ENCODE assay signal across 21 mouse cellular contexts in the genomic region with DNA sequence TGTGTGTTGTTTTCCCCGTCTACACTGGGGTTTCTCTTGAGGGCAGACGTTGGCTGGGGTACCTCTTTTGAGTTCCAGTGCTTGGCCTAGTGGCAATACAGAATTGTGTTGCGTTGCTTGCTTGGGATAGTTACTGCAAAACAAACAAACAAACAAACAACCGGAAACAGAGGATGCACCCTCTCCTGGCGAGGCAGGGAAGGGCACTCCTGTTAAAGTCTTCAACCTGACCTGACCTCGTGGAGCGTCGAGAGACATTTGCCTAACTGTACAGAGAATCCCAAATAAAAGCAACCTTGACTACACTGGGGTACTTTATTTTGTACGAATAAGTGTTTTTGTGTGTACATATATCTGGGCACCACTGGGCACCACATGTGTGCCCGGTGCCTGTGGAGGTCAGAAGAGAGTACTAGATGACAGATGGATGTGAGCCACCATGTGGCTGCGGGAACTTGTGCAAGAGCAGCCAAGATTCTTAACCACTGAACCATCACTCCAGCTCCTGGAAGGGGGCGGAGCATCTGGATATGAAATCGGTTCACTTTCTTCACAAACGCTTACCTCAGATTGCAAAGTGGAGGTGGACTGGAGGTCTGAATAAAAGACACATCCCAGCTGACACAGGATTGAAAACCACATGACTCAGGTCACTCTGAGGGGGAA. TPM values are rescaled to one million over a fixed set of nuclear protein-coding genes. Genes with fewer than 3 reads are reported as not detected.
DNase-seq lines count a peak whose midpoint lies in the region; ATAC-seq and TF ChIP-seq lines count a peak whose summit lies in the region.
"Had no signal": no experiment of that assay in that cellular context is flagged by ENCODE, and none has a peak within 500 bp of the region (broad histone marks: within the 10 kb centered on the region; RNA-seq: fewer than 3 reads in every experiment).

No protein-coding gene starts in this region.

- 80% methylated on average over 14 of the region's 14 CpGs for WGBS in kidney, adult 2 months
- WGBS in midbrain, embryonic 11.5 days, result 91% methylated on average over 14 of the region's 14 CpGs

- DNase-seq in kidney, adult 2 months, result peak; percentile 37
- DNase-seq in kidney, adult 11 months, result no peak
- DNase-seq in thymus, postnatal 4 days, result peak; percentile 15
- no peak for DNase-seq in thymus, postnatal 25 days
- peak; percentile 31 for DNase-seq in WW6 (ENCODE audit: low read depth, low spot score)
- no peak for DNase-seq in midbrain, embryonic 11.5 days (ENCODE audit: low spot score, missing footprints)
- no peak for DNase-seq in gastrocnemius, postnatal 14 days
- DNase-seq: adrenal gland, postnatal 14 days; cerebellum, adult 18-20 months; cerebellum, postnatal 25 days; heart, postnatal 4 days; midbrain, embryonic 14.5 days; right cerebral cortex, postnatal 14 days; spleen, adult 18-20 months; thymus, adult 2 months had no signal

- no peak overlapping the region for H3K4me3 ChIP-seq in kidney, adult 2 months (ENCODE audit: insufficient read depth, low read depth, low read length)
- H3K4me3 ChIP-seq in midbrain, embryonic 11.5 days (ENCODE audit: low read depth, low read length), result no peak overlapping the region
- H3K4me3 ChIP-seq: embryonic facial prominence, embryonic 15.5 days; neural tube, embryonic 13.5 days had no signal

- H3K9me3 ChIP-seq in midbrain, embryonic 11.5 days (ENCODE audit: control insufficient read depth, low read length), result no peaks in the 10 kb centered on the region
- H3K9me3 ChIP-seq: embryonic facial prominence, embryonic 15.5 days; neural tube, embryonic 13.5 days had no signal

- no peaks in the 10 kb centered on the region for H3K36me3 ChIP-seq in kidney, adult 2 months (ENCODE audit: control insufficient read depth, insufficient read depth, low read length)
- H3K36me3 ChIP-seq in midbrain, embryonic 11.5 days (ENCODE audit: control insufficient read depth, insufficient read depth, low read length), result no peaks in the 10 kb centered on the region
- H3K36me3 ChIP-seq: embryonic facial prominence, embryonic 15.5 days; neural tube, embryonic 13.5 days had no signal

- no peaks in the 10 kb centered on the region; the same call in 1 of the 2 replicates for H3K4me1 ChIP-seq in kidney, adult 2 months (ENCODE audit: control insufficient read depth, insufficient read depth, low read length)
- H3K4me1 ChIP-seq in midbrain, embryonic 11.5 days (ENCODE audit: control insufficient read depth, insufficient read depth, low read length), result no peaks in the 10 kb centered on the region

- H3K27me3 ChIP-seq in kidney, adult 2 months (replicated peaks; ENCODE audit: control insufficient read depth, insufficient read depth, low read length), result no peaks in the 10 kb centered on the region
- H3K27me3 ChIP-seq in midbrain, embryonic 11.5 days (ENCODE audit: control insufficient read depth, insufficient read depth, low read length), result no peaks in the 10 kb centered on the region
- H3K27me3 ChIP-seq: embryonic facial prominence, embryonic 15.5 days; neural tube, embryonic 13.5 days had no signal

- no peak overlapping the region for H3K27ac ChIP-seq in kidney, adult 2 months (ENCODE audit: insufficient read depth, low read depth, low read length)
- H3K27ac ChIP-seq in midbrain, embryonic 11.5 days (ENCODE audit: low read depth, low read length), result no peak overlapping the region
- H3K27ac ChIP-seq: embryonic facial prominence, embryonic 15.5 days; hindbrain, postnatal 0 days; liver, embryonic 14.5 days; neural tube, embryonic 13.5 days had no signal

- intact Hi-C loops in gastrocnemius, postnatal 14 days (cut with DNase I; ENCODE audit: low total_unique reads), result no loop called here

- TF ChIP-seq POLR2A in kidney, adult 2 months (IDR thresholded peaks at IDR 0.05; ENCODE audit: low read depth, low read length), result no peak

- H3K9ac ChIP-seq in midbrain, embryonic 11.5 days (ENCODE audit: low read length), result no peak overlapping the region
- H3K9ac ChIP-seq: embryonic facial prominence, embryonic 15.5 days; liver, embryonic 14.5 days; neural tube, embryonic 13.5 days had no signal

- TF ChIP-seq CTCF in kidney, adult 2 months (conservative IDR thresholded peaks at IDR 0.05; ENCODE audit: insufficient read depth, insufficient read length, low read depth, low read length), result no peak

- ATAC-seq in midbrain, embryonic 11.5 days (ENCODE audit: low FRiP score), result no peak
- ATAC-seq: forebrain, embryonic 16.5 days; hindbrain, postnatal 0 days; lung, postnatal 0 days had no signal

- H3K4me2 ChIP-seq in midbrain, embryonic 11.5 days, result no peak overlapping the region
- H3K4me2 ChIP-seq: embryonic facial prominence, embryonic 15.5 days; neural tube, embryonic 13.5 days had no signal

RNA-seq across cellular contexts. Expression of a gene that starts 44.5 kb away (rescaled TPM):
- polyA plus RNA-seq in kidney, adult 2 months (2012; rRNA removed), result 186 and 203 TPM in 2 replicates
- polyA plus RNA-seq in midbrain, embryonic 11.5 days (2014; fragmentation: Nextera tagmentation; extraction: Ambion mirVana), result 177 and 192 TPM in 2 replicates
- total RNA-seq in gastrocnemius, postnatal 14 days (2021), result 10 to 100 TPM; 21.9 to 25.3 TPM

Comparison
In these comparisons a context has a peak if more than half of its experiments do, and no peak if none do; other contexts are left out.
1. DNase-seq: peak in kidney, adult 2 months (single experiment), thymus, postnatal 4 days (single experiment) and WW6 (single experiment); none in kidney, adult 11 months (single experiment), thymus, postnatal 25 days (single experiment), midbrain, embryonic 11.5 days (single experiment) and gastrocnemius, postnatal 14 days (single experiment).